Mouse (Mus musculus): ENCODE results near the gene Phf2. TPM values are rescaled to one million over a fixed set of nuclear protein-coding genes. Genes with fewer than 3 reads are reported as not detected.

Phf2 gene
- polyA plus RNA-seq, 1 experiment from 2014 or later: 11.8 TPM

DNA sequence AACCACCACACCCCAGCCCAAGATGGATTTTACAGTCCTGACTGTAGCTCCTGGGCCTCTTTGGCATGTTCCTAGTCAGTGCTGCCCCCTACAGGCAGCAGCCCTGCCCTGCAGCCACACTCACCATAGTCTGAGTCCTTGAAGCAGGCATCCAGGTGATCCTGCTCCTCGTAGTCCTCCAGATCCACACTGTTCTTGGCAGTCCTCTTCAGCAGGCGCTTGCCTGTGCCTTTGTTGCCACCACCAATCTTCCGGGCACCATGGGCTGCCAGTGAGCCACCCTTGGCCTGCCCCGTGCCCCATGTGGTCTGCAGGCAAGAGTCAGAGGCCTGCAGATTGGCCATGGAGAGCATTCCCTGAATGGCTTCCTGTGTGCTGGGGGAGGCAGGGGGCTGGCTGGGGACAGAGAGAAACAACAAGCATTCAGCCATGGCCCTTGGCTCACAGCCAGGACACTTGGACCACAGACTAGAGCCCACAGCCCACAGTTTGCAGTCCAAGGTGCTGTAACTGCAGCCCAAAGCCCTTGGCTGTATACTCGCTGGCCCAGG, 63.4 kb downstream of the Phf2 start:
- Histone ChIP-seq H3K9me3 (ENCODE audit: control insufficient read depth, low read length) (no peaks in the 10 kb centered on the region), H3K27ac (ENCODE audit: low read depth, low read length) (no peak overlapping the region; the same call in 1 of the 2 replicates), H3K4me3 (ENCODE audit: low read depth, low read length) (no peak overlapping the region), H3K27me3 (ENCODE audit: control insufficient read depth, insufficient read depth, low read length) (no peaks in the 10 kb centered on the region), H3K4me1 (ENCODE audit: control insufficient read depth, insufficient read depth, low read length) (no peaks in the 10 kb centered on the region), H3K9ac (ENCODE audit: low read length) (no peak overlapping the region), H3K4me2 (ENCODE audit: low read depth) (no peak overlapping the region), H3K36me3 (ENCODE audit: control insufficient read depth, insufficient read depth, low read length) (peaks cover 19% of the 10 kb centered on the region)
- peak; percentile 63 for DNase-seq (ENCODE audit: low spot score)
- 78% methylated on average over 5 of the region's 5 CpGs for WGBS
- no peak for ATAC-seq (ENCODE audit: insufficient read depth, low FRiP score, low TSS enrichment)

DNA sequence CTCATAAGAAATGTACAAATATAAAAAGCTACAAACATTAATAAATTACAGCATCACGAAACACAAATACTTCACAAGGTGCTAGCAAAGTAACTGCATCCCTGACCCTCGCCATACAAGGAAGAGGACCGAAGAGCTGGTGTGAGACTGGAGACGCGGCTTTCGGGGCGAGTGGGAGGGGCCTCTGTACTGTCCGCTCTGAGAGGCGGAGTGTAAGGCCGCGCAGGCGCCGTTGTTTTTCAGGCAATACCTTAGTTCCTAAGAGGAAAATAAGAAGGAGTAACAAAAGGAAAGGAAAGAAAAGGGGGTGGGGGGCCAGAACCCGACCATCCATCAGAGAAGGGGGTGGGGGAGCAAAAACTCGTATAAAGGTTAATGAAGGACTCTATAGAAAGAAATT, 68.7 kb downstream of the Phf2 start:
- 40% methylated on average over 15 of the region's 15 CpGs for WGBS
- ATAC-seq (ENCODE audit: insufficient read depth, low FRiP score, low TSS enrichment): no peak

GRCm38 (mm10) chr13:48800850-48801546, 69.9 kb downstream of the Phf2 start:
- 25% methylated on average over 11 of the region's 11 CpGs for whole genome bisulfite sequencing
- Histone ChIP-seq H3K4me2 (ENCODE audit: low read depth) (no peak overlapping the region), H3K4me3 (ENCODE audit: low read depth, low read length) (no peak overlapping the region), H3K27ac (ENCODE audit: low read depth, low read length) (no peak overlapping the region), H3K9ac (ENCODE audit: low read length) (no peak overlapping the region), H3K9me3 (ENCODE audit: control insufficient read depth, low read length) (no peaks in the 10 kb centered on the region), H3K4me1 (ENCODE audit: control insufficient read depth, insufficient read depth, low read length) (peaks cover 3% of the 10 kb centered on the region; the same call in 1 of the 2 replicates), H3K36me3 (ENCODE audit: control insufficient read depth, insufficient read depth, low read length) (peaks cover 12% of the 10 kb centered on the region), H3K27me3 (ENCODE audit: control insufficient read depth, insufficient read depth, low read length) (no peaks in the 10 kb centered on the region)
- DNase-seq (ENCODE audit: low spot score) (peak; percentile 78), ATAC-seq (ENCODE audit: insufficient read depth, low FRiP score, low TSS enrichment) (peak; percentile 42; the same call in 1 of the 2 replicates)

More for the DNA sequence above, 68.7 kb downstream of the Phf2 start:
- peaks cover 16% of the 10 kb centered on the region for H3K36me3 ChIP-seq (ENCODE audit: control insufficient read depth, insufficient read depth, low read length)
- H3K27ac ChIP-seq (ENCODE audit: low read depth, low read length): no peak overlapping the region
- no peak overlapping the region for H3K4me2 ChIP-seq (ENCODE audit: low read depth)
- no peak for DNase-seq (ENCODE audit: low spot score)
- H3K4me1 ChIP-seq (ENCODE audit: control insufficient read depth, insufficient read depth, low read length): peaks cover 3% of the 10 kb centered on the region; the same call in 1 of the 2 replicates
- no peaks in the 10 kb centered on the region for H3K9me3 ChIP-seq (ENCODE audit: control insufficient read depth, low read length)
- no peak overlapping the region for H3K4me3 ChIP-seq (ENCODE audit: low read depth, low read length)
- no peak overlapping the region for H3K9ac ChIP-seq (ENCODE audit: low read length)
- H3K27me3 ChIP-seq (ENCODE audit: control insufficient read depth, insufficient read depth, low read length): no peaks in the 10 kb centered on the region

GRCm38 (mm10) chr13:48798256-48798771, 72.6 kb downstream of the Phf2 start:
- H3K27ac ChIP-seq (ENCODE audit: low read depth, low read length): no peak overlapping the region
- DNase-seq (ENCODE audit: low spot score) (no peak), ATAC-seq (ENCODE audit: insufficient read depth, low FRiP score, low TSS enrichment) (no peak)
- peaks cover 4% of the 10 kb centered on the region; the same call in 1 of the 2 replicates for H3K36me3 ChIP-seq (ENCODE audit: control insufficient read depth, insufficient read depth, low read length)
- H3K4me3 ChIP-seq (ENCODE audit: low read depth, low read length): no peak overlapping the region
- H3K4me1 ChIP-seq (ENCODE audit: control insufficient read depth, insufficient read depth, low read length): peaks cover 3% of the 10 kb centered on the region; the same call in 1 of the 2 replicates
- no peaks in the 10 kb centered on the region for H3K9me3 ChIP-seq (ENCODE audit: control insufficient read depth, low read length)
- H3K9ac ChIP-seq (ENCODE audit: low read length): no peak overlapping the region
- H3K27me3 ChIP-seq (ENCODE audit: control insufficient read depth, insufficient read depth, low read length): no peaks in the 10 kb centered on the region
- 48% methylated on average over 14 of the region's 14 CpGs for WGBS
- no peak overlapping the region for H3K4me2 ChIP-seq (ENCODE audit: low read depth)

- Histone ChIP-seq H3K9me3 (ENCODE audit: control insufficient read depth, low read length) (no peaks in the 10 kb centered on the region), H3K27ac (ENCODE audit: low read depth, low read length) (no peak overlapping the region), H3K4me3 (ENCODE audit: low read depth, low read length) (no peak overlapping the region), H3K36me3 (ENCODE audit: control insufficient read depth, insufficient read depth, low read length) (no peaks in the 10 kb centered on the region; the same call in 1 of the 2 replicates), H3K27me3 (ENCODE audit: control insufficient read depth, insufficient read depth, low read length) (no peaks in the 10 kb centered on the region), H3K4me1 (ENCODE audit: control insufficient read depth, insufficient read depth, low read length) (peaks cover 3% of the 10 kb centered on the region; the same call in 1 of the 2 replicates), H3K9ac (ENCODE audit: low read length) (no peak overlapping the region), H3K4me2 (ENCODE audit: low read depth) (no peak overlapping the region)
- ATAC-seq (ENCODE audit: insufficient read depth, low FRiP score, low TSS enrichment): no peak
- WGBS: 80% methylated on average over 11 of the region's 11 CpGs
- no peak for DNase-seq (ENCODE audit: low spot score)
Observed at GRCm38 (mm10) chr13:48796906-48797305, 74.0 kb downstream of the Phf2 start.

- no peaks in the 10 kb centered on the region for H3K27me3 ChIP-seq (ENCODE audit: control insufficient read depth, insufficient read depth, low read length)
- DNase-seq (ENCODE audit: low spot score) (no peak), ATAC-seq (ENCODE audit: insufficient read depth, low FRiP score, low TSS enrichment) (no peak)
- no peak overlapping the region for H3K4me3 ChIP-seq (ENCODE audit: low read depth, low read length)
- H3K9ac ChIP-seq (ENCODE audit: low read length): no peak overlapping the region
- no peak overlapping the region for H3K27ac ChIP-seq (ENCODE audit: low read depth, low read length)
- no peaks in the 10 kb centered on the region for H3K9me3 ChIP-seq (ENCODE audit: control insufficient read depth, low read length)
- no peak overlapping the region for H3K4me2 ChIP-seq (ENCODE audit: low read depth)
- WGBS: 84% methylated on average over 6 of the region's 6 CpGs
- H3K4me1 ChIP-seq (ENCODE audit: control insufficient read depth, insufficient read depth, low read length): peaks cover 3% of the 10 kb centered on the region; the same call in 1 of the 2 replicates
- no peaks in the 10 kb centered on the region; the same call in 1 of the 2 replicates for H3K36me3 ChIP-seq (ENCODE audit: control insufficient read depth, insufficient read depth, low read length)
Observed at GRCm38 (mm10) chr13:48795711-48796110, 75.2 kb downstream of the Phf2 start.

DNA sequence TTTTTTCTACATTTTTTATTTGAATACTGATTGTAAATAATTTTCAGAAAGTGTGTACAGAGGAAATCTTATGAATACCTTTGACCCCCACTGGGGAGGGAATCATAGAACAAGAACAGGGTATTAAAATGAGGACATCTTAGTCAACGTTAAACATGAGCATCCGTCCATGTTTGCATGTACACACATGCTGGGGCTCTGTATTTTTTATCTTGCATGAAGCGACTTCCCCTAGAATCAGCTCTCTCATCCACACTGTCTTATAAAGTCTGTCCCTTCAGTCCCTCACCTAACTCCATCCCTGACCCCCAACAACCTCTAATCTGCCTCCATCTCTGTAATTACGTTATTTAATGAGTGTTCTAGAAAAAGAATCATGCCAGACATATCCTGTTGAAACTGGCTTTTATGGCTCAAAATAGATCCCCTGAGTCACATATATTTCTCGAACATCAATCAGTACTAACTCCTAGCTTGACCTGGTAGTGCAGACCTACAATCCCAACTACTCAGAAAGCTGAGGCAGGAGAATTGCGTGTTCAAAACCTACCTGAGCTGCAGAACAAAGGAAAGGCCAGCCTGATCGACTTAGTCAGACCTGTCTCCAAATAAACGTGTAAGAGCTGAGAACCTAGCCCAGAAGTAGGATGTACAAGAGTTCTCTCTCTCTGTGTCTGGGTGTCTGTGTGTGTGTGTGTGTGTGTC, 86.2 kb downstream of the Phf2 start:
- 81% methylated on average over 8 of the region's 8 CpGs for WGBS
- no peak overlapping the region for H3K27ac ChIP-seq (ENCODE audit: low read depth, low read length)
- no peaks in the 10 kb centered on the region for H3K36me3 ChIP-seq (ENCODE audit: control insufficient read depth, insufficient read depth, low read length)
- H3K9me3 ChIP-seq (ENCODE audit: control insufficient read depth, low read length): no peaks in the 10 kb centered on the region
- ATAC-seq (ENCODE audit: insufficient read depth, low FRiP score, low TSS enrichment): no peak
- H3K9ac ChIP-seq (ENCODE audit: low read length): no peak overlapping the region
- 0 out of 2 replicates have a peak, but pooled peaks cover 2% of the 10 kb centered on the region for H3K4me1 ChIP-seq (ENCODE audit: control insufficient read depth, insufficient read depth, low read length)
- no peak for DNase-seq (ENCODE audit: low spot score)
- H3K27me3 ChIP-seq (ENCODE audit: control insufficient read depth, insufficient read depth, low read length): no peaks in the 10 kb centered on the region
- H3K4me3 ChIP-seq (ENCODE audit: low read depth, low read length): no peak overlapping the region
- no peak overlapping the region for H3K4me2 ChIP-seq (ENCODE audit: low read depth)

- 47% methylated on average over 8 of the region's 8 CpGs for WGBS
- no peak for DNase-seq (ENCODE audit: low spot score)
- Histone ChIP-seq H3K4me1 (ENCODE audit: control insufficient read depth, insufficient read depth, low read length) (0 out of 2 replicates have a peak, but pooled peaks cover 2% of the 10 kb centered on the region), H3K9me3 (ENCODE audit: control insufficient read depth, low read length) (no peaks in the 10 kb centered on the region), H3K9ac (ENCODE audit: low read length) (no peak overlapping the region), H3K4me3 (ENCODE audit: low read depth, low read length) (no peak overlapping the region), H3K36me3 (ENCODE audit: control insufficient read depth, insufficient read depth, low read length) (no peaks in the 10 kb centered on the region), H3K4me2 (ENCODE audit: low read depth) (no peak overlapping the region), H3K27ac (ENCODE audit: low read depth, low read length) (no peak overlapping the region), H3K27me3 (ENCODE audit: control insufficient read depth, insufficient read depth, low read length) (no peaks in the 10 kb centered on the region)
- no peak for ATAC-seq (ENCODE audit: insufficient read depth, low FRiP score, low TSS enrichment)
Observed at GRCm38 (mm10) chr13:48784151-48784550, 86.8 kb downstream of the Phf2 start.

Data from neural tube, embryonic 11.5 days (tissue).